Mouse (Mus musculus): ENCODE results near the gene Stau1. TPM values are rescaled to one million over a fixed set of nuclear protein-coding genes. Genes with fewer than 3 reads are reported as not detected.

Gene Stau1
- total and polyA plus RNA-seq, 3 experiments: 14.3 to 48.1 TPM; not detected in 1

Other genes with a start within 250 kb of the Stau1 start
- gene Trp53rkb, start 203.8 kb downstream of the Stau1 start, total RNA-seq (2012; rRNA removed): 7.6 and 8.9 TPM in 2 replicates
- 1 to 10 TPM in 1 of 2 experiments, not detected in 1; 6.8 TPM for gene Trp53rkb, start 203.8 kb downstream of the Stau1 start, polyA plus RNA-seq (2012; ENCODE audit: insufficient read depth in 1 of 2, insufficient read length in 2 of 2, low read depth in 1 of 2, low replicate concordance in 2 of 2, missing spikeins in 1 of 2)
- gene Arfgef2, start 190.7 kb downstream of the Stau1 start, total RNA-seq (2012; rRNA removed): 18.3 and 19.1 TPM in 2 replicates
- 10 to 100 TPM; 24.5 to 27.4 TPM for gene Arfgef2, start 190.7 kb downstream of the Stau1 start, polyA plus RNA-seq (2012; ENCODE audit: insufficient read depth in 1 of 2, insufficient read length in 2 of 2, low read depth in 1 of 2, low replicate concordance in 2 of 2, missing spikeins in 1 of 2)
- gene Cse1l, start 90.3 kb downstream of the Stau1 start, total RNA-seq (2012; rRNA removed): 93.3 and 99.9 TPM in 2 replicates
- gene Cse1l, start 90.3 kb downstream of the Stau1 start, polyA plus RNA-seq (2012; ENCODE audit: insufficient read depth in 1 of 2, insufficient read length in 2 of 2, low read depth in 1 of 2, low replicate concordance in 2 of 2, missing spikeins in 1 of 2): 100 to 1,000 TPM in 1 of 2 experiments, 10 to 100 TPM in 1; 87.0 to 133 TPM
- gene Ddx27, start 18.9 kb upstream of the Stau1 start, total RNA-seq (2012; rRNA removed): 125 and 143 TPM in 2 replicates
- 100 to 1,000 TPM in 1 of 2 experiments, 10 to 100 TPM in 1; 61.7 to 181 TPM for gene Ddx27, start 18.9 kb upstream of the Stau1 start, polyA plus RNA-seq (2012; ENCODE audit: insufficient read depth in 1 of 2, insufficient read length in 2 of 2, low read depth in 1 of 2, low replicate concordance in 2 of 2, missing spikeins in 1 of 2)
- gene Znfx1, start 66.7 kb upstream of the Stau1 start, total RNA-seq (2012; rRNA removed): 12.1 and 15.6 TPM in 2 replicates
- 10 to 100 TPM in 1 of 2 experiments, not detected in 1; 17.1 TPM for gene Znfx1, start 66.7 kb upstream of the Stau1 start, polyA plus RNA-seq (2012; ENCODE audit: insufficient read depth in 1 of 2, insufficient read length in 2 of 2, low read depth in 1 of 2, low replicate concordance in 2 of 2, missing spikeins in 1 of 2)
- gene Kcnb1, start 193.9 kb upstream of the Stau1 start, total RNA-seq (2012; rRNA removed): 0.39 and 0.69 TPM in 2 replicates
- gene Kcnb1, start 193.9 kb upstream of the Stau1 start, polyA plus RNA-seq (2012; ENCODE audit: insufficient read depth in 1 of 2, insufficient read length in 2 of 2, low read depth in 1 of 2, low replicate concordance in 2 of 2, missing spikeins in 1 of 2): 1 to 10 TPM in 1 of 2 experiments, not detected in 1; 3.6 TPM
- 7.3 and 7.6 TPM in 2 replicates for gene Ptgis, start 244.3 kb upstream of the Stau1 start, total RNA-seq (2012; rRNA removed)
- 10 to 100 TPM in 1 of 2 experiments, not detected in 1; 12.7 TPM for gene Ptgis, start 244.3 kb upstream of the Stau1 start, polyA plus RNA-seq (2012; ENCODE audit: insufficient read depth in 1 of 2, insufficient read length in 2 of 2, low read depth in 1 of 2, low replicate concordance in 2 of 2, missing spikeins in 1 of 2)

Measured in MEL (cell line).